Mouse (Mus musculus) layer of hippocampus, adult 2 months (tissue): ENCODE data around the gene Pdik1l. TPM values are rescaled to one million over a fixed set of nuclear protein-coding genes. Genes with fewer than 3 reads are reported as not detected.

ENCODE experiments used
- DNase-seq, 2 experiments: peaks; one replicate each; pipeline ENCODE4 v3.0.0; 2022; ENCODE audit warnings: low spot score in 2 of 2
- H3K27ac ChIP-seq: fragments of 200-600 bp; 2 replicates; pipeline ENCODE4 v1.8.1; 2022
- H3K4me3 ChIP-seq: fragments of 200-600 bp; 2 replicates; pipeline ENCODE4 v1.8.1; 2022; ENCODE audit warnings: mild to moderate bottlenecking
- CTCF ChIP-seq: fragments of 200-600 bp; conservative IDR thresholded peaks from 2 replicates; pipeline ENCODE4 v1.8.1; 2022; ENCODE audit warnings: antibody characterized with exemption, mild to moderate bottlenecking, moderate library complexity
- total RNA-seq, 2 experiments: library from RNA; stranded (reverse); gene quantifications; 2 replicates each; pipeline ENCODE4 v1.2.3; 2021

The Pdik1l gene
- total RNA-seq, 2 experiments from 2014 or later: 16.9 to 18.6 TPM

DNA sequence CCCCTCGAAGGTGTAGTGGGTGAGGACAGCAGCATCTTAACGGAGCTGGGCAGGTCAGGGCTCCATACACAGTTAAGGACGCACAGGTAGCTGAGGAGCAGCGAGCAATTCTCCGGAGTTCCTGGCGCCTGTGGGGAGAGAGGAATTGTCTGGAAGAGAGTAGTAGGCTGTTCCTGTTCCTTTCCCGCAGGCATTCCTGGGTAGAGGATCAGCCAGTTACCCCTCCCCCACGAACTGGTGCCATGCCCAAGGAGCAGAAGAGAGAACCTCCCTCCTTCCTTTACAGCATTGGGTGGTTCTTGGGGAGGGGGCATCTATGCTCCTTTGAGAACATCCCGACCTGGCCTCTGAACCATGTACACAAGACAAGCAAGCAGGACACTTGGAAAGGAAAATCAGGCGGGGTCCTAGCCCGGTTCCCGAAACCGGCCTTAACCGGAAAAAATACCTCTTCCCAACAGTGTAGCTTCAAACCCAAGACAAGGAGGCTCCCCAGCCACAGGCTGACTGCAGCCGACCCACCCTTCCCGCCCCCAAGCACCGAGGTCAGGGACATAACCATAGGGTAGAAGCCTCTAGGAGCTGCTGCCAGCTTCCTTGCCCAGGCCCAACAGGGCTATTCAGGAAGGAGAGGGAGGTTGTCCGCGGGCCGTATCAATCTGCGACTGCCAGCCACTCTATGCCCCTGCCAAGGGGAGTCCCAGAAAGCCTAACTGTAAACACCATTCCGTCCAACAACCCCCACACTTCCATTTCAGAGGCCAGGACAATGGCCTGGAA, 35.4 kb downstream of the Pdik1l start:
- Histone ChIP-seq H3K27ac (peak overlapping the region; percentile 65; the same call in 1 of the 2 replicates), H3K4me3 (peak overlapping the region; percentile 54)
- no peak for TF ChIP-seq CTCF
- no peak for DNase-seq

DNA sequence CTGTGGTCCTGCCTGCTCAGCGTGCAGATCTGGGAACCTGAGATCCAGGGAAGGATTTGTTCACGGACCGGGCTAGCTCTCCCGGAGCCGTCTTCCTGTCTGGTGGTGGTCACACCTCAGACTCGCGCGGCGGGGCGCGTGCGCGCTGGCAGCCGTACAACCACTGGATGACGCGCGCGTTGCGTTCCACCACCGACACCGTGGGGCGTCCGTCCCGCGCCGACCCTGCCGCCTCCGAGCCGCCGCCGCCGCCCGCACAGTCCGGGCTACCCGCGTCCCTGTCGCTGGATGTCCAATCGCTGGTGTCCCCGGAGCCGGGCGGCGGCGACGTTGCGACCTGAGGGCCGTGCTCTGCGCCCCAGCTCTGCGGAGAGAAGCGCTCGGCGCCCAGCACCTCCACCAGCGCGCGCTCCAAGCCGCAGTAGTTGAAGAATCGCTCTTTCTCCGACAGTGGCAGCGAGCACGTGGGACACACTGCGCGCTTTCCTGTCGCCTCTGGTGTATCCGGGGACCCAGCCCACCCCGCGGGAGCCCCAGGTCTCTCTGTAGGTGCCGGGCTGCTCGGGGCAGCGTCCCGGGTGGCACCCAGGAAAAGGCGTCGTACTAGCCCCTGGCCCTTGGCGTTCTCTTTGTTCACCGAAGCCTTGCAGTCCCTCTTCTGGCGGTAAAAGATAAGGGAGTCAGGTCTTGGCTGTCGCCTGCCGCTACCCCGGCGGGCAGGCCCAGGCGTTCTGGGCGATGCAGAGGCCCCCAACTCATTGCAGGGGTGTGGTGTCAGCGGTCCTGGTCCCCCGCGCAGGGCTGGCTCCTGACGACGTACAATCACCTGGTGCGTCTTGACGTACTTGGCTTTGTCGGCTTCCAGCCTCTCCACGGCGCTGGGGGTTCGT, 36.2 kb downstream of the Pdik1l start:
- Histone ChIP-seq H3K4me3 (peak overlapping the region; percentile 54), H3K27ac (peak overlapping the region; percentile 23; the same call in 1 of the 2 replicates)
- no peak for TF ChIP-seq CTCF
- no peak for DNase-seq

DNA sequence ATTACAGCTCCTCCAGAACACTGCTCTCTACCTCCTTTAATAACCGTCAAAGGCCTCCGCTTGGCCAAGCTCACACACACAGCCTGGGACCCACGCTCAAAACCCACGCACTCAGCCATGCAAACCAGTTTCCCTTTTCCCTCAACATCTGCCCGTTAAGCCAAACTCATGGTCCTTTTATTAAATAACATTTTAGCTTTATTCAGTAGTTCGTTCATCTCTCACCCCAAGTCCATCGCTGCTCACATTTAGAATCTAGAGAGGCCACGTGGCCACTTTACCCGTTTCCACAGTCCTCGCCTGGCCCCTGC, 36.8 kb downstream of the Pdik1l start:
- Histone ChIP-seq H3K27ac (no peak overlapping the region), H3K4me3 (peak overlapping the region; percentile 54)
- no peak for TF ChIP-seq CTCF
- no peak for DNase-seq

DNA sequence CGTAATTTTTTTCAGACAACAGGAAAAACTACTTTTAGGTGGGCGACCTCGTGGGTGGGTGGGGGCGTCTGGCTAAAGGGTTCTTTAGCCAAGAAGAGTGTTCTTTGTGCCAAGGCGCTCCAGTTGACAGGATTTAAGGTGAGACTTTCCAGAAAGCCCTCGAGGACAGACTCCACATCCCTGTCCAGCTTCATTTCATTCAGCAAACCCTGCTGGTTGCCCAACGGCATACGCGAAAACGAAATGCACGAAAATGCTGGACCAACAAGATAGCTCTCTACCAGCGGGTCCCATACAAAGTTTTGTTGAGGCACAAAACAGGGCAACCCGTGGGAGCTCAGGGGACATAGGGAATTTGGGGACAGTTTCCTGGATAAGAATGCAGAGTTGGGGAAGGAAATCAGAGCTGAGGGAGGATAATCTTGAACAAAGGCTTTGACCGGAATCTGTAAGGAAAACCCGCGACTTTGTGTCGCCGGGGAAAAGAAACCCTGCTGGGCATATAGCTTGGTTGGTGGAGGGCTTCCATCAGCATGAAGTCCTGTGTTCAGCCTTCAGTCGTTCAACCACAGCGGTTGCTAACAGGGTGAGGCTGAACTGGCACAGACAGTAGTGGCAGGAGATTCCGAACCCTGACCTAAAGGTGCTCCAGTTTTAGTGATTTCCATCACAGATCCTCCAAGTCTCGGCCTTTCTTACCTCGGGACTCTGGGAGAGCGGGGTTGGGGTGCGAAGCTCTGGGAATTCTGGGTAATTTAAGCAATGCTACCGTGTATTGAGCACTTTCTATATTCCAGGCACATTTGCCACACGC, 37.4 kb downstream of the Pdik1l start:
- no peak for DNase-seq
- Histone ChIP-seq H3K27ac (no peak overlapping the region), H3K4me3 (peak overlapping the region; percentile 54)
- no peak for TF ChIP-seq CTCF

DNA sequence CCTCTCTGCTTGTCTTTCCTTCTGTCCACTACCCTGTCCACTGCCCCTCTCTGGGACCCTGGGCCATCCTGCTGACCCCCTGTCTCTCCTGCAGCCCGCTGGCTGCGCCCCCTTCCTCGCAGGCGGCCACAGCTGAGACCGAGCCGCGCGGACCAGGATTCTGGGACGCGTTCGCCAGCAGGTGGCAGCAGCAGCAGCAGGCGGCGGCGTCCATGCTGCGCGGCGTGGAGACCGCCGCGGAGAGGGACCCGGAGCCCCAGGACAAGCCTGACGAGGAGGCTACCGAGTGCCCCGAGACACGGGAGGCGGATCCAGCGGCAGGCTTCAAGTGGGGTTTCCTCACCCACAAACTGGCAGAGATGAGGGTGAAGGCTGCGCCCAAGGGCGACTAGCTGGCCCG, 38.0 kb downstream of the Pdik1l start:
- peak; percentile 96 for TF ChIP-seq CTCF
- Histone ChIP-seq H3K4me3 (peak overlapping the region; percentile 54), H3K27ac (no peak overlapping the region)
- DNase-seq: peak in 1 of 2 experiments; percentile 67

DNA sequence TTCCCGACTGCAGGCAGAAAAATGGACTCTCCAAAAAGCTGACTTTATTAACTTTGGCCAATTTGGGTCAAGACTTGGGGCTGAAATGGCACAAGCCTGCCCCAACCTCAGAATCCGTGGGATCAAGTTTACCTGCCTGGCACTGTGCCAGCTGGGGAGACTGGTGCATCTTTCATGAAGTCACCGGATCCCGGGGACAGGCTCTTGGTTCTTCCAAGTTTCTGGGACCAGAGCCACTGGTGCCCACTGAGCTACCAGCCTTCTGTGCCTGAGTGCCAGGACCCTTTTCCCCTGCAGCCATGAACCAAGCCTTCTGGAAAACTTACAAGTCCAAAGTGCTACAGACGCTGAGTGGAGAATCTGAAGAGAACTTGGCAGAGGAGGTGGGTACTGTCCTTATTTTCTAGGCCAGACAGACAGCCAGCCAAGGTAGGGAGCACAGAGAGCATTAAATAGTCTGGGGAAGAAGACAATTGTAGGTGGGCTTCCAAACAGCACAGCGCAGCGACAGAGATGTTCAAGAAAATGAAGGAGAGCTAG, 40.9 kb downstream of the Pdik1l start, which contains the start of gene Gm30191:
TSS of gene Gm30191 (plus strand) at position 217 of the 540 bp plus-strand sequence.
- no peak for TF ChIP-seq CTCF
- peak within 1 kb of the TSS; percentile 36; the same call in 1 of the 2 replicates for H3K27ac ChIP-seq
- DNase-seq: no peak
- H3K4me3 ChIP-seq: peak within 1 kb of the TSS; percentile 89

DNA sequence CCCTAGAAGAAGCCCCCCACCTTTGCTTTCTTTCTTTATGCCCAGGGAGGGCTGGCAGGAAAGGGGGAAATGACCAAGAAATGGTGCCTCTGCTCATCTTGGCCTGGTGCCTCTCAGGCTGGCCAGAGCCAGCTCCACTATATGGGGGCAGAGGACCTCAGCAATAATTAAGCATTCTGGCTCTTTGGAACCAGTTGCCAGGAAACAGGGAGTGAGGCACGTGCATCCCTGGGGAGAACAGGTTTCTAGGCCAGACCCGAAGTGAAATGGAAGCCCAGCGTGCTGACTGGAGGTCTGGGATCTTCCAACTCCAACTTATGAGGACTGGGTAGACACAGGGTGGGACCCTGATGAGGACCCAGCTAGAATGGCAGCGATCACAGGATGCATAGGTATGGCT, 41.4 kb downstream of the Pdik1l start:
- no peak for DNase-seq
- no peak for TF ChIP-seq CTCF
- no peak overlapping the region for H3K4me3 ChIP-seq
- H3K27ac ChIP-seq: no peak overlapping the region

DNA sequence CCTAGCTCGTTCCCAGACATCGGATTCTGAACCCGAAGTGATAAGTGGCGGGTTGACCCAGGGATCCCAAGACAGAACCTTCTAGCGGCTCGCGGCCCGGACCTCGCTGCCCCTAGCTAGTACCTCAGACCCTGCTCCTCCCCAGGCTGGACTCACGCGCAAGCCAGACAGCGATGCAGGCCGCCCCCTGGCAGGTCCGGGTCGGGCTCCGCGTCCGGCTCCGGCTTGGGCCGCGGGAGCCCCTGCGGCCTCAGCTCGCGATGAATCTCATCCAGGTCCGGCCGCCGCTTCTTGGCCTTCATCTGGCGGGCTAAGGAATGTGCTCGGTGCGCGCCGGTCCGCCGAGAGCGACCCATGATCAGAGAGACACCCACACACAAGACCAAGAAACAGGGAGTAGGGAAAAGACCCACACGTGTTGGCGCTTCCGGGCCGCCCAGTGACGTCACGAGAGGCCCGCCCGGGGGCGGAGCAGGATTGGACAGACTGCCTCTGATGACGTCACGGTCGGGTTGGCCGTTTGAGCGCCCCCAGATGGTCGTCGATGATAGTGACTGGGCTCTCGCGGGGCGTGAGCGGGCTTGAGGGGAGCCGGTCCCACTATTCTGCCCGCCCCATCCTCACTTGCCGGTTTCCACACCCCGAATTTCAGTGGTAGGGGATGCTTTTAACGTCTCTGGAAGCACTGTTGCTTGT, 42.4 kb downstream of the Pdik1l start, which contains the start of gene Zfp593:
TSS of gene Zfp593 (minus strand) at position 445 of the 696 bp plus-strand sequence.
- peak; percentile 94 for TF ChIP-seq CTCF
- peak; percentile 95 to 98 for DNase-seq
- peak within 1 kb of the TSS; percentile 83 for H3K27ac ChIP-seq

DNA sequence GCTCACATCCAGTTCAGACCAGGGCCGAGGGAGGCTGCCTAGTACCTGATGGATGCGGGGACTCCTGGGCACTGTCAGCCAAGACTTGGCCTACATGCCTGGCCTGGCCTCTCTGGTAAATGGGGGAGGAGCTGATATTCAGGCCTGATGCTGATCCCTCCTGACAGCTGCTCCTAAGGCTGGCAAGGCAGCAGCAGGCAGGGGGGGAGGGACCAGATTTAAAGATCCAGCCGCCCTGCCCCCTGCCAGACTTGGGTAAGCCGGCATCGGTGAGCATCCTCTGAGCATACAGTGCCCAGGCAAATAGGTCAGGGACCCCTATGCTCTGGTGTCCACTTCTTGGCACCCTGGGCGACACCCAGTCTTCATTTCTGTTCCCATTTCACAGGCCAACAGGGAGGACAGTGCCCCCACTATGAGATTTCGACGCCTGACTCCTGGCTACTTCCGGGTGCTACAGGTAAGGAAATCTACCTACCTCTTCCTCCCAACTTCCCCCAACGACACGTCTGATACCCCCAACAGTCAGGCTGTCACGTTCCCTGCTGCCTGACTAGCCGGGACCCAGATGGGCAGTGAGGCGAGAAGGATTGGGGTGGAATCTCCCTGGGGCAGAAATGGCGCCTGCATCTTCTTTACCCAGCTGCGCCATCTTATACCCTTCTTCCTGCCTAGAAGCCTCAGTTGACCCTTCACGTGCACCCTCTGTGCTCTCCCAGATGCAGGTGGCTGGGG, 44.0 kb downstream of the Pdik1l start, which contains the start of gene E130218I03Rik:
TSS of gene E130218I03Rik (plus strand) at position 147 of the 735 bp plus-strand sequence.
- no peak within 1 kb of the TSS; the same call in 1 of the 2 replicates for H3K4me3 ChIP-seq
- no peak for DNase-seq
- H3K27ac ChIP-seq: no peak within 1 kb of the TSS
- no peak for TF ChIP-seq CTCF

More for the DNA sequence above, 42.4 kb downstream of the Pdik1l start, which contains the start of gene Zfp593:
- H3K4me3 ChIP-seq: peak within 1 kb of the TSS; percentile 89

DNA sequence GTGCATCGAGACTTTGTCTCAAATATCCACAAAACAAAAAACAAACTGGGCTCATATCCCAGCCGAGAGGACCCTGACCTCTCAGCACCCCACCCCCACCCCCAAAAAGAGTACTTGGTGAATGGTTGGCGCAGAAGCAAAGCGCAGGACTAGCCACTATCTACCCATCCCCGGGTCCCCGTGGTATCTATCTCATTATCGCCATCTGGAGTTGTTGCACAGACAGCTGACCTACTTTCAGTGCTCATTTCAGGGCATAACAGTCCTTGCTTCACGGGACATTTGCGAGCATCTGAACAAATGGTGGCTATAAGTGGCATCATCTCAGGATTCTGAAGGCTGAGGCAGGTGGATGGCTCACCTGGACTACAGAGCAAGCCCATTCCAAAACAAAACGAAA, 49.0 kb downstream of the Pdik1l start:
- DNase-seq: no peak
- Histone ChIP-seq H3K27ac (no peak overlapping the region), H3K4me3 (peak overlapping the region; percentile 29; the same call in 1 of the 2 replicates)
- no peak for TF ChIP-seq CTCF

DNA sequence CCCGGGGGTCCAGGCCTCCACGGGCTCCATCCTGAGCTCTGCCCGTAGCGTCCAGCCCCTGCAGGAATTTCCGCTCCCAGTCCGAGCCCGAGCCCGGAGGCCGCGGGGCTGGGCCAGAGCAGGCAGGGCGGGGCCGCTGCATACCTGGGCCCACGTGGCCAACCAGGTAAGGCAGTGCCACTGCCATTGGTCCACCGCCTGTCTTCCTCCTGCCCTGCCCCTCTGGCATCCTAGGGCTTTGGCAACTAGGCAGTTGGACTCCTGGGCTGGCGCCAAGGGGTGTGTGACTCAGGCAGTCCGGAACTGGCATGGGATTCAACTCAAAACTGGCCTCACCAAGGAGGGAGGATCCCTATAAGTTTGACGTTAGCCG, 49.4 kb downstream of the Pdik1l start, which contains the start of gene Cnksr1:
TSS of gene Cnksr1 (minus strand) at position 121 of the 373 bp plus-strand sequence.
- TF ChIP-seq CTCF: no peak
- DNase-seq: peak in 1 of 2 experiments; percentile 46
- Histone ChIP-seq H3K27ac (no peak within 1 kb of the TSS), H3K4me3 (peak within 1 kb of the TSS; percentile 29; the same call in 1 of the 2 replicates)
